Mouse (Mus musculus) adrenal gland, postnatal 36 days (tissue): ENCODE data around the gene Agrp. TPM values are rescaled to one million over a fixed set of nuclear protein-coding genes. Genes with fewer than 3 reads are reported as not detected.
A peak's percentile ranks its signal among the peaks of the same experiment; 100 is the strongest.
"Not testable (repeated sequence)": the region's sequence is repeated elsewhere in the genome, so short reads cannot be mapped to it uniquely, and the experiment has no call there.

Experiments
- DNase-seq, 2 experiments: peaks; one replicate each; pipeline ENCODE4 v3.0.0; 2021; ENCODE audit warnings: mixed read lengths in 1 of 2
- total RNA-seq, 2 experiments: library from RNA; stranded (reverse); gene quantifications; 2 replicates each; pipeline ENCODE4 v1.2.3; 2021

Agrp gene
- total RNA-seq, 2 experiments from 2014 or later = 0.92 to 1.9 TPM

DNA sequence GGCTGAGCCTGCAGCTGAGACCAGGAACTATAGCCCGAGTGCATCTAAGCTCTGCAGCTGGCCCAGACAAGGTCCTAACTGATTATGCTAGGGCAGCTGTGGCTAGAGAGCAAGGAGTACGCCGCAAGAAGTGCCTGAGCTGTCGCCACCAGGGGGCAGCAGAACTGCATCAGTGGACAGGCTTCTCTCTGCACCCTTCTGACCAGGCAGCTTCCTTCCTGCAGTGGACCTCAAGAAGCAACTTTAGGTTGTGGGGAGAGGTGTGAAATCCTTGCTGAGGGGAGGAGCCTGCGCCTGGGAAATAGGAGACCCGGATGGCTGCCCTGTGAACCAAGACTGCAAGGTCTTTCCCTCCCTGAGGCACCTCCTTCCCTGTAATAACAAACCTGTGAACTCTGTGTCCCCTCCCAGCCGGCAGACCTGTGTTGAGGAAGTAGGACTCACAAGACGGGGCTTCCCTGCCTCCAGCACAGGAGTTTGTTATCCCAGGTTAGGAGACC, 14.7 kb downstream of the Agrp start:
- DNase-seq = peak; percentile 93 to 96

DNA sequence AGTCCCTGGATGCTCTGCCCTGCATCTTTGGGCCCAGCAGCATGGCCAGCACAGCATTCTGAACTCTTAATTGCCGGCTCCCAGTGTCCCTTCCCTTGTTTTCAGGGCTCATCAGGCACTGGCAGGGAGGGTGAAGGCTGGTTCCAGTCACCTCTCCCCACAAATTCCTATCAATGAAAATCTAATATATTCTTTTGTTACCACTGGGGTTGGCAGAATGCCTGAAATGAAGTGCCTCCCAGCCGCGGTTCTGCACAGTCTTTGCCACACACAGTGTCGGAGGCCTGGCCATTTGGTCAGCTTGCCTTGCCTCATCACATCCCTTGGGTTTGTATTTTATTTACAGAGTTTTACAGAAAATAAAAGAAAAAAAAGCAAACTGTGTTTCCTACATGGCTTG, 15.4 kb downstream of the Agrp start:
- DNase-seq = no peak

DNA sequence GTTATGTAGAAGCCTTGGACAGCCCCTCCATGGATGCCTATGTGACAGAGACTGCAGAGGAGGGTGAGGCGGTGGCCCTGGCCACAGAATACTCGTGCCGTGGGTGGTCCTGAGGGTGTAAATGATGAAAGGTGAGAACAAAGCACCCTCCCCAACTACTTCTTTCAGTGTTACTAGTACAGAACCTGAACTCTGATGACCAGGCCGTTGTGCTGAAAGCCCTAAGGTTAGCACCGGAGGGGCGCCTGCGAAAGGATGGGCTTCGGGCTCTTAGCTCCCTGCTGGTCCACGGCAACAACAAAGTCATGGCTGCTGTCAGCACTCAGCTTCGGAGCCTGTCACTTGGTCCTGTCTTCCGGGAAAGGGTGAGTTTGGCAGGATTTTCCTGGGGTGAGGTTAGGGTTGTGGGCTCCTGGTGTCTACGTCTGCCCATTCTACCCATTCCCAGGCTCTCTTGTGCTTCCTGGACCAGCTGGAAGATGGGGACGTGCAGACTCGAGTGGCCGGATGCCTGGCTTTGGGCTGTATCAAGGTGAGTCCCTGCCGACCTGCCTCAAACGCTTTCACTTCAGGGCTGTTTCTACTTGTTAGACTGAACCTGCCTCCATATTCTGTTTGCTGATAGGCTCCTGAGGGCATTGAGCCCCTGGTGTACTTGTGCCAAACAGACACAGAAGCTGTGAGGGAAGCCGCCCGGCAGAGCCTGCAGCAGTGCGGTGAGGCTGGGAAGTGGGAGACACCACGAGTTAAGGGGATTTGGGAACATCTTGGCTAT, 16.1 kb downstream of the Agrp start:
- no peak for DNase-seq

DNA sequence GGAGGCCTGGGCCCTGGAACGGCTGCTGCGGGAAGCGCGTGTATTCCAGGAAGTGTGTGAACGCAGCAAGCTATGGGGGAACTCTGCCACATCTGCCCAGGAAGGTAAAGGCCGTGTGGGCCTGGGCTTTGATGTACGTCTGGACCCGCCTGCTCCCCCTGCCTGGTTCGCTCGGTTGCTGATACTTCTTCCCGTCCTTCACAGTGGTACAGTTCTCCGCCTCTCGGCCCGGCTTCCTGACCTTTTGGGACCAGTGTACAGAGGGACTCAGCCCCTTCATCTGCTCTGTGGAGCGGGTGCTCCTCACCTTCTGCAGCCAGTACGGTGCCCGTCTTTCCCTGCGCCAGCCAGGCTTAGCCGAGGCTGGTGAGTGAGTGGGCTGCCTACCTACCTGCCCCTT, 17.0 kb downstream of the Agrp start:
- DNase-seq = no peak

DNA sequence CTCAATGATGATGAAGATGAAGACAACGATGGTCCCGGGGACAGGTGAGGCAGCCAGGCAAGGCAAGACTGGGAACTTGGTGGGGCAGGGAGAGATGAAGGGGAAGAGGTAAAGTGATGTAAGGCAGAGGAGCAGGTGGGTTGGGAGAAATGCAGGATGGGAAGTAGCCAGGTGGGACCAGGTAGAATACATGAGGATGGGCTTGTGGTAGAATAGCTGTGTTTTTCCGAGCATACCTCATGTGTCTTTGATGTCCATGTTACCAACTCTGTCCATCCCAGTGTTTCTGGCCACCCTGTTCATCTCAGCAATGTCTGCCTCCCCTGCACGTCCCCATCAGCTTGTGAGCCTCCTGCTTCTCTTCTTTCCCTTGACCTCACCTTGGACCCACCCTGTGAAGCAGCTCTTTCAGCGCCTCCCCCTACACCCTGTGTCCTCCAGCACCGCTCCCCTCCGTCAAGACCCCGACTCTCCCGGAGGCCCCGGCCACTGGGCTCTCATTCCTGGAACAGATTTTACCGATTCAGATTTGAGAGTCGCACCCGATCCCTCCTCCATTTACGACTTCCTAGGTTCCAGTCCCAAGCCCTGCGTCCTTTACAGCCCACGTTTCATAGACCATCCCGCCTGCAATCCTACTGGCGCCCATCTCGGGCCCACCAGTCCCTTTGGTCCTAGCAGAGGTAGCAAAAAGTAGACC, 18.2 kb downstream of the Agrp start:
- DNase-seq = no peak

DNA sequence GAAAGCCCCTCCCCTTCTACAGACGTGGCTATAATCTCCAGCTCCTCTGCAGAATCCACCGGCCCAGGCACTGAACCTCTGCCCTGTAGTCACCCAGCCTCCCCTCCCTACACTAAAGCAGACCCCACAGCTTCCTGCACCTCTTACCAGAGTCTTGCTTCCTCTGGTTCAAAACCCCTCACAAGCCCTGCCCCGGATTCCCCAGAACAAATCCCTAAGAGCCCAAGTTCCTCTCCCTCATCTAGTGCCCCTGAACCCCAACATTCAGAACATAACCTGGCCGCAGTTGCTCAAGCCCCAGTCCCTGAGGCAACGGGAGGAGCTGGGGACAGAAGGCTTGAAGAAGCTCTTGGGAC, 18.9 kb downstream of the Agrp start:
- no peak for DNase-seq

DNA sequence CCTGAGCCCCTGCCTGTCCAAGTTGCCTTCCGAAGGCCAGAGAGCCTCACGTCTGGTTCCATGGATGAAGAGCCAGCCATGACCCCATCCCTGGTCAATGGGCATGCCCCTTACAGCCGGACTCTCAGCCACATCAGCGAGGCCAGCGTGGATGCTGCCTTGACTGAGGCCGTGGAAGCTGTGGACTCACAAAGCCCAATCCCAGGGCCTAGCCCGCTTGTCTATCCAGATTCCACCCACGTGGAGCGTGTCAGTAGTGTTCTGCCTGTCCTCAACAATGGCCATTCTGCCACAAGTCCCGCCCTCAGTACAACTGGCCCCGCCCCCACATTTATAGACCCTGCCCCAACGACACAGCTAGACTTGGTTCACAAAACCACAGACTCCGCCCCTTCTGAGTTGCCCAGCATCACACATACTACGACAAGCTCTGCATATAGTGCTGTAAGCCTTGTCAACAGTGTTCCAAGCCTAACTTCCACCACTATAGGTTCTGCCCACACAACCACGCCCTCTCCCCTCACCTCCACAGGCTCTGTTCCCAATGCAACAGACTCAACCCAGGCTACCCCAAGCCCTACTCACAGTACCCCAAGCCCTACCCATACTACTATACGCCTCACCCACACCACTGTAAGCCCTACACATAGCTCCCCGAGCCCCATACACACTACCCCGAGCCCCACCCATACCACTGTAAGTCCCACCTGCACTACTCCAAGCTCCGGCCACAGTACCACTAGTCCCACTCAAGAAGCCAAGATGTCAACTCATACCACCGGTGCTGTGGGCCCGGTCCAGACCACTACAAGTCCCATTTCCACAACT, 19.5 kb downstream of the Agrp start:
- DNase-seq = no peak

DNA sequence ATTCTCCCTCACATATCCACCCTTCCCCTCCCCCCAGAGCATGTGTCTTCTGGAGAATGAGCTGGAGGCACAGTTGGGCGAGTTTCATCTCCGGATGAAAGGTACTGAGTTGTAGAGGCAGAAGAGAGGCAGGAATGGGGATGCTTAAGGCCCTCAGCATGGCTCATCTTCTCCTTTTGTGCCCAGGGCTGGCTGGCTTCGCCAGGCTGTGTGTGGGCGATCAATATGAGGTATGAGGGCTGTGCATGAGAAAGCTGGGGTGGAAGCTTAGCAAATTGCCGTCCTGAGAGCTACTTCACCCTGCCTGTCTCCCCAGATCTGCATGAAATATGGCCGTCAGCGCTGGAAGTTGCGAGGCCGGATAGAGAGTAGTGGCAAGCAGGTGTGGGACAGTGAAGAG, 21.3 kb downstream of the Agrp start:
- no peak for DNase-seq

DNA sequence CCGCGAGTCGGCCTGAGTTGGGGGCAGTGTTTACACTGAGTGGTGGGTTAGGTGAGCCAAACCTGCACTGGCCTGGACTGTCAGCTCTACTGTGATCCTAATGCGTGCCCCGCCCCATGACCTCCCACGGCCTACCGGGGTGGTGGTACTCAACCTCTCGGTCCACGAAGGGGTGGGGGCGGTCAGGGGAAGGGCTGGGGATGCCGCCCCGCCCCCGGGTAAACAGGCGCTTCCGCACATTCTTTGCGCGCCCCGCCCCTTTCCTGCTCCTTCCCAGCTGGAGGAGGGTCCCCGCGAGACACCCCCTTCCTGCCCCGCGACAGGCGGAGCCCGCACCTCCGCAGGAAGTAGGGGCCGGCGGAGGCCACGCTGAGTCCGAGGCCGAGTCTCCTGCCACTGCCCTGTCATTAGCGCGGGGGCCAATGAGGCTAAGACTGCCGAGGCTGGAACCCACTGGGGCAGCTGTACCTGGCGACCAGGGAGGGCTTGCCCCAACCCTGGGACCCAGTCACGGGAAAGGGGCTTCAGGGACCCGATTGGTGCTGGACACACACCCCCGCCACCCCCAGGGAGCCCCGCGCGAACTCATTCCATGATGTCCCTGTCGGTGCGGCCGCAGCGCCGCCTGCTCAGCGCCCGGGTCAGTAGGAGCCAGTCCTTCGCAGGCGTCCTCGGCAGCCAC, 23.2 kb downstream of the Agrp start:
- DNase-seq = peak; percentile 78 to 88

DNA sequence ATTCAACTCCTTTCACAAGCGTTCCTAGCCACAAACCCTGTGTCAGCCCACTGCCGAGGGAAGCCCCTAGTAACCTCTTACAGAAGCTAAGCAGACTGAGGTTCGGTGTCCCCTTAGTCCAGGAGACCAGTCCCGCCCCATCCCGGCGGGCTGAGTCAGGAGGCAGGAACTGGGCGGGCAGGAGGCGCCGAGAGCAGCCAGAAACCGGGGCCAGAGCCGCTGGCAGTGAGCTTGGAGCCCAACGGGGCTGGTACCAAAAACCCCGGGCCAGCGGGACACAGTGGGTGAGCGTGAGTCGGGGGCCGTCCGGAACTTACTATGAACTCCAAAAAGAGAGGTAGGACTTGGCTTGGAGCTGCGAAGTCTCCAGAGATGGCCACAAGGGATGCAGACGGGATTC, 24.2 kb downstream of the Agrp start:
- DNase-seq = peak; percentile 84 to 88

DNA sequence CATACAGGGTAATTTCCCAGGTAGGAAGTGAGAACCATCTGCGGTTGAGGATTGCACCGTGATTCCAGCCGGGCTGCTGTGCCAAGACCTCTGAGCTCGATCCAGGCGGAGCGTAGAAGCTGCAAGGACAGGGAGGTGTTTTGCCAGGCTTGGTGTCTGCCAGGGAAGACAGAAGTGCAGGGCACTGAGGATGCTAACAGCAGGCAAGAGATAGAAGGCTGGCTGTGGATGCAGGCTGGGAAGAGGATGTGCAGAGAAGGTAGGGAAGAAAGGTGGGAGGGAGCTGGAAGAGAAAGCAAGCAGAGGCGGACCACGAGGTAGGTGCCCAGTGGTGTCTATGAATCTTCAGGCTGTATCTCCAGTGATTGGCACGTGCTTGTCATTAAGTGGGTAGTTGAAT, 25.4 kb downstream of the Agrp start:
- DNase-seq = no peak

DNA sequence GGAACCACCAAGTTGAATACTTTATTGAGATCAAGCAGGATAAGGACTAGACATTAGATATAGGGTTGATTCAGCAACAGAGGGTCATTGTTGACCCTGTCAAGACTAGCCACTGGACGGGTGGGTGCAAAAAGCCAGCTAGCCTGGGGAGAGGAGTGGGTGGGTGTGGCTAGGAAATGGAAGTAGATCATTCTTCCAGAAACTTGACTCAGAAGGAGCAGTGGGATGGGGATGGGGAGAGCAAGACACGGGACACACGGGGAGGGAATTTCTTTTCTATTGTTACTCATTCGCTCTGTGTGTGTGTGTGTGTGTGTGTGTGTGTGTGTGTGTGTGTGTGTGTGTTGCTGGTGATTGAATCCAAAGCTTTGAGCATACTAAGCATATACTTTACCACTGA, 27.4 kb downstream of the Agrp start:
- DNase-seq = no peak

DNA sequence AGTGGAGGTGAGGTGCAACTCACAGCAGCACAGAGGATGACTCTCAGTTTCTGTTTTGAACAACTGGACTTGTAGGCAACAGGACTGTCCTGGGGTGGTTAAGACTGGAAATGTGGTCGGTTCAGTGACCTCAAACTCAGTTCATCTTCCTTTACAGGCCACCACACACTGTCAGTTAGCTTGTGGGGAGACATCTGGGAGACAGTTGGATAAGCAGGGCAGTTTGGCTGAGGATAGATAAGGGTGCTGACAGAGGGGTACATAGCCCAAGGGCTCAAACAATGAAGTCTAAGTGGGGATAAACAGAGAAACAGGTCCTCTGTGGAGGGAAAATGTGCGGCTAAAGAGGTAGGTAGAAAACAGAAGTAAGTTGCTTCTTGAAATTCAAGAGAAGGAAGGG, 27.8 kb downstream of the Agrp start:
- DNase-seq = no peak

DNA sequence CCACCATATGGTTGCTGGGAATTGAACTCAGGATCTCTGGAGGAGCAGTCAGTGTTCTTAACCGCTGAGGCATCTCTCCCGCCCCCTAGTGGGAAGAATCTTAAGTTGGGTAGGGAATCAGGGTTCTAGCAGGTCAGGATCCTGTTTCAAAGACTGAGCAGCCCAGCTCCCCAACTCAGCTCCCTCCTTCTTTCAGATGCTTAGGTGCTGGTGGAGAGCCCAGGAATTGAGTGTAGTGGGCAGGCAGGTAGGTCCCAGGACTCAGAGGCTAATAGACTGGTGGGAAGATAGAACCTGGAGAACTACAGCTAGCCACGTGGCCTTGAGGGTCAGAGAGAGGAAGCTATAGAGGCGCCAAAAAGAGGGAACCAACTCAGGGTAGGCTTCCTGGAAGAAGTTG, 29.5 kb downstream of the Agrp start:
- DNase-seq = peak; percentile 33 to 64

DNA sequence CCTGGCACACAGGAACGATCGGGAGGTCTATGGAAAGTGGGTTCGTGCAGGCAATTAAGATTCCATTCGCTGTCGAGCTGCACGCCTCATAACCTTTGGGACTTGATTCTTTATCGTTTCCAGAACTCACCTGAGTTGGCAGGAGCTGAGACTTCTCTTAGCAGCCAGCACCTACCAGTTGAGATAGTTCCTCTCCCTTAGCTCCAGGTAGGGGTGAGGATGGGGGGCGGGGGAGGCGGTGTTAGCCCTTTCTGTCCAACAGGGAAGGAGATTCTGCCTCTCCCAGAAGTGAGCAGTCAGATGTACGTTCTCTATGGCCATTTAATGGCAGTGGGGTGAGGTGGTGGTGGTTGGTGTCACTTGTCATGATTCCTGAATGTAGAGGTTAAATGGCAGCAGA, 30.1 kb downstream of the Agrp start:
- DNase-seq = no peak

DNA sequence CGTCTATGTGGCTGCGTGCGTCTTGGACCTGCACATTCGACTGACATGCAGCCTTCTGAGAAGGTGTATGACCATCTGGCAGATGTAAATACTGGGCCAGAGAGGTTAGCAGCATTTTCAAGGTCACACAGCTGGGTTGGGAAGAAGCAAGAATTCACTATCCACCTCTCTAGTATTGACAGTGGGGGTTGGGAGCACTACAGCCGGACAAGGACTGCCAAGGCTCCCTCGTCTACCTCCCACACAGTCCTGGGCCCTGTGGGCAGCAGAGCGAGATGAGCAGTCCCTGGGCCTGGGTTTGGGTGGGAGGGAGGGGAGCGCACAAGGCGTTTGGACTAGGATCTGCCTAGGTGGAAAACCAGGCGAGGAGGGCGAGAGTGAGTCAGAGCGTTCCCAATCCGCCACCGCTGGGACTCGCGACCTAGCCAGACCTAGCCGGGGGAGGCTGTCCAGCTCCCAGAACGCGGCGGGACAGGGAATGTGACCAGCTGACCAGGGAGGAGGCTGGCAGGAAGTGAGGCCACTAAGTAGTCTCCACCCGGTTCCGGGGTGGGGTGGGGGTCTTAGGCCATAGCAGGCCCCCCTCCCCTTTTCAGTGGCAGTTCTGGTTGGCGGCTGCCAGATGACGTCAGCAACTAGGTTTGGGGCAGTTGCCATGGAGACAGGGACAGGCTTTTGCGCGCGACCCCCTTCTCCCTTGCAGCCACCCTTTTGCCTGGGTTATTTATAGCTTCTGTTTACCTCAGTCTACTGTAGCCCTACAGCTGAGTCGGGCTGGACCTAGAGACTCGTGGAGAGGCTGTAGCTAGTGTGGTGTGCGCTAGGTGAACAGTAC, 30.8 kb downstream of the Agrp start:
- DNase-seq = peak; percentile 87 to 89

DNA sequence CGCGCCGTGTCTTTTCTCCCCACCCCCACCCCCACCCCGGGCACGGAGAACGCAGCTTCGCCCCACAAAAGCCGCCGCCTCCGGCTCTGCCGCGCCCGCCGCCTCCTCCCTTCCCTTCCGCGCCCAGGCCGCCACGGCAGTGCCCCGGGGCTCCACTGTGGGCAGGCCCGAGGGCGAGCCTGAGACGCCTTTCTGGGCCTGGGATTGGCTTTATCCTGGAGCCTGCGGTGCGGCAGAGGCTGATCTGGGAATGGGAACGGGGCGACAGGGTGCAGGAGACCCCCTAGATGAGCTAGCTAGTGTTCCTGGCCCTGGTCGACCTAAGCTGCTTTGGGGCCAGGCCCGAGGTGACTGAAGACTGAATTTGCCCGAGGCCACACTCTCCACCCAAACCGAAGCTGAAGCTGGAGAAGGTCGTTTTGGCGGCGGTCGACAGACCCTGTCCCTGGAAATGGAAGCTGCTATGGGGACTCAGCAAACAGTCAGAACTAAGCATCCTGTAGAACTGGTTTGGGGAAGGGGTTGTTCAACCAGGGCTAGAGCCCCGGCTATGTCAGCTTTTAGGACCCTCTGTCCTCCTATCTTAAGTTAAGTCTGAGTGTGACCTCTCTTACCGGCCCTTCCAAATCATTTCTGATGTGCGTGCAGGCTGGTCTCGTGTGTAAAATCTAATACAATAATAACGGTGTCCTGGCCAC, 31.6 kb downstream of the Agrp start:
- DNase-seq = peak; percentile 63 to 72

DNA sequence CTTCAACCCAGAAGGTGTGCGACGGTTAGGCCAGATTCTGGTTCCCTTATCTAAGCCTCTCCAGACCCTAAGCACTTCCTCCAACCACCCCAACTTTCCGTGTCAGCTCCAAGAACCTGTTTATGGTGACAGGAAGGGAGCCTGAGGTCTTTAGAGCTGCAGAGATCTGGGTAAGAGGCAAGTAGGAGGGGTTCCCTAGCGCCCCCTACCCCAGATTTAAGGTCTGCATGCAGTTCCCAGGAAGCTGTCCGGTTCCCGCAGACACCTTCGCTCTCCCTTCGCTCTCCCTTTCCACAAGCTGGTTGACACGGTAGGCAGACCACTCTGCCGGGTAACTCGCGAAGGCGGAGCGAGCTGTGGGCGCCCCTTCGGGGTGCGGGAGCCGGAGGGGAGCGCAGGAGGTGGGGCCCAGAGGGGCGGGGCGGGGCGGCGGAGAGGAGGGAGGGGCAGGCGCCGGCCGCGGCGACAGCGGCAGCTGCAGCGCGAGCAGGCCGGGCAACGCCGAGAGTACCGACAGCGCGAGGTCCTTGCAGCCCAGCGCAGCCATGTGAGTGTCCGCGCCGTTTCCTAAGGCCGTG, 32.3 kb downstream of the Agrp start, which contains the start of gene Ripor1:
Gene Ripor1 (plus strand): TSS at position 452 of the 578 bp plus-strand sequence.
- DNase-seq = peak; percentile 83 to 92

DNA sequence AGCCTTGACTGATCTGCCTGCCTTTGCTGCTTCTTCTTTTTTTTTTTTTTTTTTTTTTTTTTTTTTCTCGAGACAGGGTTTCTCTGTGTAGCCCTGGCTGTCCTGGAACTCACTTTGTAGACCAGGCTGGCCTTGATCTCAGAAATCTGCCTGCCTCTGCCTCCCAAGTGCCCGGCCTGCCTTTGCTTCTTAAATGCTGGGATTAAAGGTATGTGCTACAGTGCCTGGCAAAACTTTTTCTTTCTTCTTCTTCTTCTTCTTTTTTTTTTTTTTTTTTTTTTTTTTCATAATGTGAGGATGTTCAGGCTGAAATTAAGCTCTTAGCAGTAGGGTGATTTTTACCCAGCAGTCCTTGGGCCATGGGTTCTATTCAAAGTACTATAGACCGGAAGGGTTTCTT, 34.7 kb downstream of the Agrp start:
- DNase-seq = not testable (repeated sequence)

DNA sequence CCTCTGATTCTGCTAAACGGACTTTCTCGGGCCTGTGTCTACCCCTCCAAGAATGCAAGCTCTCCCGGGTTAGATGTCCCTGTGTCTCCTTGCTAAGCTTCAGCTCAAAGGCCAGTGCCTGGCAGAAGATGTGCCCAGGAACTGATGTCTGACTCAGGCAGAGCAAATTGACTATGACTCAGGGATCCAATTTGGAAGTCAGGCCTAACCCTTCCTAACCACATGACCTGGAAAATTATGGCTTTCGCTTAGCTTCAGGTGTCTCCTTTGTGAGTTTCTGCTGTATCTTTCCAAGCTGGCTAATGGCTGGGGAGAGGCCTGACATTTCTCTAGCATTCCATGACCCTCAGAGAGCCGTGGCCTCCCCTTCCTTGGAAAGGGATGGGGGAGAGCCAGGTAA, 35.9 kb downstream of the Agrp start:
- no peak for DNase-seq
